Comparison of ENCODE assay signal across 11 mouse cellular contexts in genomic region chr7:3962017-3962416, GRCm38 (mm10). TPM values are rescaled to one million over a fixed set of nuclear protein-coding genes. Genes with fewer than 3 reads are reported as not detected.
"Had no signal": no experiment of that assay in that cellular context is flagged by ENCODE, and none has a peak within 500 bp of the region (broad histone marks: within the 10 kb centered on the region; RNA-seq: fewer than 3 reads in every experiment).

No protein-coding gene starts in this region.

- ATAC-seq: lung, postnatal 0 days; midbrain, embryonic 16.5 days had no signal

- DNase-seq: lung, adult 2 months; lung, postnatal 14 days; lung, postnatal 4 days; midbrain, embryonic 14.5 days; right cerebral cortex, postnatal 14 days; thymus, adult 2 months; thymus, postnatal 25 days; thymus, postnatal 4 days had no signal

RNA-seq across cellular contexts. Expression of gene Lilra6, which starts 46.7 kb away (rescaled TPM):
- total RNA-seq: megakaryocyte-erythroid progenitor cell, adult 5-6 weeks had no signal
